Mouse (Mus musculus) MEL (cell line): ENCODE results near the gene Acvr1.

ENCODE experiments used
- CHD2 ChIP-seq: IDR thresholded peaks from 2 replicates; pipeline ENCODE4 v1.6.1; 2011; ENCODE audit warnings: low read length, improper control_type of control experiment
- CTCF ChIP-seq, 3 experiments: IDR thresholded peaks in 2 of 3; conservative IDR thresholded peaks in 1 of 3; 2 replicates each; pipeline ENCODE4 v1.5.1; 2011 to 2012; ENCODE audit warnings: low read length in 3 of 3, low read depth in 2 of 3, mild to moderate bottlenecking in 2 of 3, improper control_type of control experiment in 1 of 3, inconsistent platforms in 1 of 3, mixed read lengths in 1 of 3, moderate library complexity in 1 of 3; ENCODE audit not compliant: control insufficient read depth in 1 of 3, insufficient read depth in 1 of 3, poor library complexity in 1 of 3, severe bottlenecking in 1 of 3
- E2F4 ChIP-seq: IDR thresholded peaks from 2 replicates; pipeline ENCODE4 v1.6.1; 2011; ENCODE audit warnings: low read depth, low read length, improper control_type of control experiment, borderline replicate concordance
- MAX ChIP-seq: IDR thresholded peaks from 2 replicates; pipeline ENCODE4 v1.6.1; 2011; ENCODE audit warnings: low read length, improper control_type of control experiment
- NELFE ChIP-seq: IDR thresholded peaks from 2 replicates; pipeline ENCODE4 v1.6.1; 2011; ENCODE audit warnings: low read depth, low read length, improper control_type of control experiment
- POLR2A ChIP-seq, 2 experiments: IDR thresholded peaks; 2 replicates each; pipeline ENCODE4 v1.6.1; 2011 to 2012; ENCODE audit warnings: low read length in 2 of 2, mild to moderate bottlenecking in 2 of 2, control low read depth in 1 of 2, improper control_type of control experiment in 1 of 2, low read depth in 1 of 2, moderate library complexity in 1 of 2; ENCODE audit not compliant: control insufficient read depth in 1 of 2, insufficient read depth in 1 of 2, poor library complexity in 1 of 2
- TAL1 ChIP-seq: IDR thresholded peaks from 2 replicates; pipeline ENCODE4 v1.6.1; 2012; ENCODE audit warnings: mild to moderate bottlenecking, inconsistent platforms, low read length, moderate library complexity, mixed read lengths
- USF2 ChIP-seq, 2 experiments: IDR thresholded peaks; 2 replicates each; pipeline ENCODE4 v1.6.1; 2011 to 2012; ENCODE audit warnings: improper control_type of control experiment in 2 of 2, low read length in 2 of 2, borderline replicate concordance in 1 of 2, inconsistent platforms in 1 of 2, low read depth in 1 of 2, mild to moderate bottlenecking in 1 of 2; ENCODE audit not compliant: insufficient read depth in 1 of 2
- ZC3H11A ChIP-seq: IDR thresholded peaks from 2 replicates; pipeline ENCODE4 v1.6.1; 2012; ENCODE audit warnings: low read depth, mild to moderate bottlenecking, inconsistent platforms, low read length, improper control_type of control experiment

GRCm38 (mm10) chr2:58388601-58389000 is 178.4 kb downstream of the Acvr1 start:
- TF ChIP-seq E2F4 (no peak), NELFE (no peak), MAX (no peak), POLR2A (IDR thresholded peaks at IDR 0.05; ENCODE audit: control insufficient read depth in 1 of 2, insufficient read depth in 1 of 2, low read depth in 1 of 2, low read length in 2 of 2, poor library complexity in 1 of 2) (no peak), TAL1 (no peak), ZC3H11A (no peak), USF2 (IDR thresholded peaks at IDR 0.05; ENCODE audit: borderline replicate concordance in 1 of 2, insufficient read depth in 1 of 2, low read depth in 1 of 2, low read length in 2 of 2) (no peak), CHD2 (no peak), CTCF (IDR thresholded peaks at IDR 0.05 in 2 of 3, conservative IDR thresholded peaks at IDR 0.05 in 1 of 3; ENCODE audit: control insufficient read depth in 1 of 3, insufficient read depth in 1 of 3, low read depth in 2 of 3, low read length in 3 of 3, poor library complexity in 1 of 3, severe bottlenecking in 1 of 3) (no peak)
